Mouse (Mus musculus): ENCODE data around the gene Bid. TPM values are rescaled to one million over a fixed set of nuclear protein-coding genes. Genes with fewer than 3 reads are reported as not detected.
A peak's percentile ranks its signal among the peaks of the same experiment; 100 is the strongest.

Bid gene
- total and polyA plus RNA-seq, 3 experiments = 28.2 to 50.2 TPM; not detected in 1

- TF ChIP-seq TAL1 (IDR thresholded peaks at IDR 0.05; ENCODE audit: low read length) = peak; percentile 94
Measured at GRCm38 (mm10) chr6:120914533-120914910, 2.1 kb downstream of the Bid start (continued).

DNA sequence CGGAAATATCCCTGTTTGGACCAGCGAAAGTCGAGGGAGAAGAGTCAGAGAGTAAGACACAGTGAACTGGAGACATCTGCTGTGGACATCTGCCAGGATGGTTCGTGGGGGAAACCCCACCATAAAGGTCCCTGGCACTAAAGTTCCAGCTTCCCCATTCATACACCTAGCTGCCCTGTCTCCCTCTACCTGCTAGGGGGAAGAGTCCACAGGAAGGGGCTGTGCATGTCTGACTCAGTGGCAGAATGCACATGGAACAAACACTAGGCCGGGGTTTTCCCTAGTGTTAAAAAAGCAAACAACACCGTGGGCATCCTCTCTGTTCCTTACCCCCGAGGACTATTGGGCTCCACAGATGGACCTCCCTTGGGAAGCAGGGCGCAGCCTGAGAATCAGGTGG lies 2.9 kb downstream of the Bid start:
- H3K27ac ChIP-seq (ENCODE audit: control insufficient read depth, low read depth, low read length) = peak overlapping the region; percentile 14; the same call in 1 of the 2 replicates
- no peak overlapping the region for H3K4me3 ChIP-seq (ENCODE audit: control insufficient read depth in 1 of 2, insufficient read depth in 1 of 2, low read depth in 2 of 2, low read length in 2 of 2)
- H3K79me2 ChIP-seq (ENCODE audit: control insufficient read depth, insufficient read depth, low read length, poor library complexity) = peaks cover 21% of the 10 kb centered on the region
- peaks cover 0 to 58% of the 10 kb centered on the region in 2 experiments; a peak in 2 of 4 replicates for H3K36me3 ChIP-seq (ENCODE audit: control insufficient read depth in 1 of 2, insufficient read depth in 2 of 2, low read length in 2 of 2)
- TF ChIP-seq TAL1 (IDR thresholded peaks at IDR 0.05; ENCODE audit: low read length) = 0 out of 2 replicates have a peak, but pooled peaks have one; percentile 6
- 0 out of 4 replicates have a peak, but pooled peaks have one; percentile 3 to 5 for TF ChIP-seq EP300 (IDR thresholded peaks at IDR 0.05; ENCODE audit: low read depth in 1 of 2, low read length in 2 of 2)
- no peak for TF ChIP-seq USF1 (IDR thresholded peaks at IDR 0.05; ENCODE audit: low read depth, low read length)
- 0 out of 2 replicates have a peak, but pooled peaks have one; percentile 11 for TF ChIP-seq ETS1 (IDR thresholded peaks at IDR 0.05; ENCODE audit: low read depth, low read length)
- no peak for TF ChIP-seq CHD2 (IDR thresholded peaks at IDR 0.05; ENCODE audit: low read length)
- no peaks in the 10 kb centered on the region for H3K9me3 ChIP-seq (replicated peaks; ENCODE audit: insufficient read depth, low read length)
- H3K4me1 ChIP-seq (ENCODE audit: control insufficient read depth in 1 of 2, insufficient read depth in 2 of 2, low read length in 2 of 2) = peaks cover 29 to 67% of the 10 kb centered on the region in 2 experiments
- H3K27me3 ChIP-seq (ENCODE audit: control insufficient read depth in 1 of 2, insufficient read depth in 2 of 2, low read length in 2 of 2) = no peaks in the 10 kb centered on the region
- DNase-seq (ENCODE audit: low read depth, low spot score) = peak; percentile 39
- H3K9ac ChIP-seq (ENCODE audit: control insufficient read depth, low read depth, low read length, poor library complexity, severe bottlenecking) = no peak overlapping the region

DNA sequence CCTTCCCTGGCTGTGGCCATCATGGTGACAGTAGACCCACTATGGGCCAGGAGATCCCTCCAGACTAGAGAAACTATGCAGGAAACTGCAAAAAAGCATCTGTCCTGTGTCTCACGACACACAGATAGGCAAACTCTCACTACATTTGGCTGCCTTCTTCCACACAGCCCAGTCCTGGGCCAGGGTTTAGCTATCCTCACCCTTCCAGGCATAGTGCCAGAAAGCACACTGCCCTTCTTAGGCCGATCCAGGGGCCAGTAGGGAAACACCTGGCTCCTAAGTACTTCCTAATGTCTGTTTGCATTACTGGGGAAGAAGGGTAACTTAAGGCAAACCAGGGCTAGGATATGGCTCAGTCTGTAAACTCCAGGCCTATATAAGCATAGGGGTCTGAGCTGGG lies 3.7 kb downstream of the Bid start:
- no peak overlapping the region for H3K27ac ChIP-seq (ENCODE audit: control insufficient read depth, low read depth, low read length)
- peaks cover 21% of the 10 kb centered on the region for H3K79me2 ChIP-seq (ENCODE audit: control insufficient read depth, insufficient read depth, low read length, poor library complexity)
- no peak for DNase-seq (ENCODE audit: low read depth, low spot score)
- H3K4me1 ChIP-seq (ENCODE audit: control insufficient read depth in 1 of 2, insufficient read depth in 2 of 2, low read length in 2 of 2) = peaks cover 29 to 69% of the 10 kb centered on the region in 2 experiments
- H3K9me3 ChIP-seq (replicated peaks; ENCODE audit: insufficient read depth, low read length) = no peaks in the 10 kb centered on the region
- no peak overlapping the region for H3K9ac ChIP-seq (ENCODE audit: control insufficient read depth, low read depth, low read length, poor library complexity, severe bottlenecking)
- no peaks in the 10 kb centered on the region for H3K27me3 ChIP-seq (ENCODE audit: control insufficient read depth in 1 of 2, insufficient read depth in 2 of 2, low read length in 2 of 2)
- TF ChIP-seq MEF2A (IDR thresholded peaks at IDR 0.05; ENCODE audit: extremely low read depth, insufficient replicate concordance, low read depth, low read length, poor library complexity, severe bottlenecking) (no peak), MYC (IDR thresholded peaks at IDR 0.05; ENCODE audit: low read depth, low read length) (no peak), RAD21 (IDR thresholded peaks at IDR 0.05; ENCODE audit: low read depth, low read length) (no peak), RCOR1 (IDR thresholded peaks at IDR 0.05; ENCODE audit: low read depth, low read length) (no peak), GATA1 (IDR thresholded peaks at IDR 0.05; ENCODE audit: low read depth, low read length) (no peak), POLR2AphosphoS5 (IDR thresholded peaks at IDR 0.05; ENCODE audit: borderline replicate concordance, low read depth, low read length) (no peak), ZMIZ1 (IDR thresholded peaks at IDR 0.05; ENCODE audit: low read depth, low read length) (no peak), USF2 (IDR thresholded peaks at IDR 0.05; ENCODE audit: borderline replicate concordance in 1 of 2, insufficient read depth in 1 of 2, low read depth in 1 of 2, low read length in 2 of 2) (no peak), ZC3H11A (IDR thresholded peaks at IDR 0.05; ENCODE audit: low read depth, low read length) (no peak), GABPA (IDR thresholded peaks at IDR 0.05; ENCODE audit: low read depth, low read length) (no peak), MAZ (IDR thresholded peaks at IDR 0.05; ENCODE audit: low read depth, low read length) (no peak)
- H3K36me3 ChIP-seq (ENCODE audit: control insufficient read depth in 1 of 2, insufficient read depth in 2 of 2, low read length in 2 of 2) = peaks cover 0 to 55% of the 10 kb centered on the region in 2 experiments; a peak in 2 of 4 replicates
- H3K4me3 ChIP-seq (ENCODE audit: control insufficient read depth in 1 of 2, insufficient read depth in 1 of 2, low read depth in 2 of 2, low read length in 2 of 2) = no peak overlapping the region

Measured in MEL (cell line).